Mouse (Mus musculus) erythroblast, embryonic 14.5 days (primary cell): ENCODE data around the gene Vwa3a. TPM values are rescaled to one million over a fixed set of nuclear protein-coding genes. Genes with fewer than 3 reads are reported as not detected.

Experiments used
- H3K27me3 ChIP-seq: 2 replicates; pipeline ENCODE4 v1.6.1; 2012; ENCODE audit warnings: inconsistent platforms; ENCODE audit not compliant: control insufficient read depth
- H3K36me3 ChIP-seq: 2 replicates; pipeline ENCODE4 v1.6.1; 2012; ENCODE audit warnings: mild to moderate bottlenecking, inconsistent platforms; ENCODE audit not compliant: control insufficient read depth
- H3K4me1 ChIP-seq: 2 replicates; pipeline ENCODE4 v1.6.1; 2012; ENCODE audit warnings: inconsistent platforms; ENCODE audit not compliant: control insufficient read depth
- H3K4me3 ChIP-seq: replicated peaks from 2 replicates; pipeline ENCODE3; 2012; ENCODE audit warnings: moderate library complexity, mild to moderate bottlenecking, inconsistent platforms
- H3K9me3 ChIP-seq: 2 replicates; pipeline ENCODE4 v1.6.1; 2012; ENCODE audit warnings: low read length, inconsistent platforms, mixed read lengths; ENCODE audit not compliant: control insufficient read depth
- GATA1 ChIP-seq: IDR thresholded peaks from 2 replicates; pipeline ENCODE4 v1.6.1; 2012; ENCODE audit warnings: low read length, inconsistent platforms, mixed read lengths
- TAL1 ChIP-seq: IDR thresholded peaks from 3 replicates; pipeline ENCODE4 v1.6.1; 2012; ENCODE audit warnings: low read length, inconsistent platforms, mixed read lengths
- polyA plus RNA-seq: library from polyadenylated mRNA; stranded (reverse); fragments of >175 nt; gene quantifications from 2 replicates; pipeline ENCODE4 v1.2.3, GENCODE M21; 2012

Vwa3a gene
- polyA plus RNA-seq, 1 experiment: 0.02 TPM

DNA sequence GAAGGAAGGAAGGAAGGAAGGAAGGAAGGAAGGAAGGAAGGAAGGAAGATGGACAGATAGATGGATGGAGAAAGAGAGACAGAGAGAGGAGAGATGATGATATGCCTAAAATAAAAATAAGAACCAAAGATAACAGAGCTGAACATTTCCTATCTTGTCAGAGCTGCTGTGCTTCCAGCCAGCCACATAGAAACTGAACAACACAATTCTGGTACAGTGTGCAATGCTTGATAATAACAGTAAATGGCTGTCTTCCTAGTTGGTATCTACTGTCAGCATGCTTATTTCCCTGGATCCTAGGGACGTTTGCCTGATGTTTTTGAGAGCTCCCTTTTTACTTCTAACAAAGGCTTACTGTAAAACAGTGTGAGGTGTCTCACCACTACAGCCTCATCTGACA lies 32.3 kb downstream of the Vwa3a start:
- no peaks in the 10 kb centered on the region for H3K4me1 ChIP-seq
- TF ChIP-seq GATA1 (no peak), TAL1 (no peak)
- no peak overlapping the region for H3K4me3 ChIP-seq
- no peaks in the 10 kb centered on the region for H3K9me3 ChIP-seq
- no peaks in the 10 kb centered on the region; the same call in 1 of the 2 replicates for H3K27me3 ChIP-seq
- H3K36me3 ChIP-seq: no peaks in the 10 kb centered on the region

DNA sequence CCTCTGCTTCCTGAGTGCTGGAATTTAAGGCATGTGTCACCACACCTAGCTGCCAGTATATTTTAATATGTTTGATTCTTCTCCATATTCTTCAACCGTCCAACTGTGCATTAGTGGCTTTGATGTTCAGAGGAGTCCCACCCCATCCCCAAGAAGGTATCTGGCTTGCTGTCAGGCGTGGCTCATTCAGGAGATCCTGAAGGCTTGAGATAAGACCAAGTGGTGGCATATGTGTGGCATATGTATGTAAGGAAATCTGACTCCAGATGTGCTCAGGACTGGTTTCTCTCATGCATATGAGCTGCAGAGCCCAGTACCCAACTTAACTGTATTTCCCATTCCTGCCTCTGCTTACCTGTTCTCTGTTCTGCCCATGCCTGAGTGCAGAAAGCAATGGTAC lies 38.9 kb downstream of the Vwa3a start:
- TF ChIP-seq TAL1 (no peak), GATA1 (no peak)
- peaks cover 10% of the 10 kb centered on the region for H3K4me1 ChIP-seq
- H3K36me3 ChIP-seq: no peaks in the 10 kb centered on the region
- H3K27me3 ChIP-seq: peaks cover 5% of the 10 kb centered on the region; the same call in 1 of the 2 replicates
- H3K4me3 ChIP-seq: no peak overlapping the region
- no peaks in the 10 kb centered on the region for H3K9me3 ChIP-seq

DNA sequence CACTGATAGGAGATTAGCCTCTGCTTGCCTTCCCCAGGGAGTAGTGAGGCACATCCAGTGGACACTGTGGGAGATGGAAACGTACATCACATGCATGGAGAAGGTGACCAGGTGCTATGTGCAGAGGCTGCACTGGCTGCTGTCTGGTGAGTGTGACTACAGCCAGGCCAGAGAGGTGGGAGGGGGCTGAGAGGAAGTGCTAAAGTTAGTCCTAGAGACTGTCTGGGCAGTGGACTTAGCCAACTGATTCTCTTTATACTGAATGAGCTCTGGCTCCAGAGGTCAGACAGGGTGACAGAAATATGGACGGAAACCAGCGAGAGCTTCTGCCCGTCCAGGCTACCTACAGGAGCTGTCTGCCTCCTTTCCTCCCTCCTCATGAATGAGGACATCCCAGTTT lies 56.4 kb downstream of the Vwa3a start:
- no peaks in the 10 kb centered on the region for H3K27me3 ChIP-seq
- no peak for TF ChIP-seq TAL1
- no peak for TF ChIP-seq GATA1
- H3K36me3 ChIP-seq: no peaks in the 10 kb centered on the region
- H3K9me3 ChIP-seq: no peaks in the 10 kb centered on the region
- no peak overlapping the region for H3K4me3 ChIP-seq
- H3K4me1 ChIP-seq: no peaks in the 10 kb centered on the region

DNA sequence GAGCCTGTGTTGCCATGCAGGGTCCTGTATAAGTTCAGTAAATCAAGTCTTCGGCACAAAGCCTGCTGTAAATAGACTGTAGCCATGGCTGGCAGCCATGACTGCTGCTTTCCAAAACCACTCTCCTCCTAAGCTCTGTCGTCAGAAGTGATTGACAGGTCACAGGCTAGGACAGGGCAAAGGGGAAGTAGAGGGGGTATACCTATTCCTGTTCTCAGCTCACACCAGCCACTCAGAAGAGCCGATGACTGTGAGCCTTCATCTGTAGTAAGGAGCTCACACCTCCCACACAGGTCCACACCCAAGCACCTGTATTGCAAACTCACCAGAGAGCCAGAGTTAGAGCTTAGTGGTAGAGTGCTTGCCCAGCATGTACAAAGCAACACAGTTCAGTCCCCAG lies 57.3 kb downstream of the Vwa3a start:
- no peaks in the 10 kb centered on the region for H3K27me3 ChIP-seq
- no peak for TF ChIP-seq TAL1
- no peak for TF ChIP-seq GATA1
- no peaks in the 10 kb centered on the region for H3K9me3 ChIP-seq
- no peaks in the 10 kb centered on the region for H3K36me3 ChIP-seq
- no peak overlapping the region for H3K4me3 ChIP-seq
- no peaks in the 10 kb centered on the region for H3K4me1 ChIP-seq

DNA sequence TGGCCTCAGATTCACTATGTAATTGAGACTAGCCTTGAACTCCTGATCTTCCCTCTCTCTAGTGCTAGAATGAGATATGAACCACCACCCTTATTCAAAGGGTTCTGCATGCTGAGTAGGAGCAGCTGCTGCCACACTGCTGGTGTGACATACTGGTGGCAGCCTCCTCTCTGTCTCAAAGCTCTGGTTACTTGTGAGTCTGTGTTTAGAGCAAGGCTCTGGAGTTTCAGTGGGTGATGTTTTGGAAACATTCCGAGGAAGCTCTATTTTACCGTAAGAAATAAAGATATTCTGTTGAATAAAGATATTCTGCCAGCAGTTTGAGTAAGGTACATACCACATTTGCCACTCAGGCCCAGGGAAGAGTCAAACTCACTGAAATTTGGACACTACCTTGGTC lies 64.2 kb downstream of the Vwa3a start:
- TF ChIP-seq GATA1: no peak
- no peak for TF ChIP-seq TAL1
- Histone ChIP-seq H3K27me3 (no peaks in the 10 kb centered on the region), H3K9me3 (no peaks in the 10 kb centered on the region), H3K4me3 (no peak overlapping the region), H3K36me3 (no peaks in the 10 kb centered on the region), H3K4me1 (no peaks in the 10 kb centered on the region)

DNA sequence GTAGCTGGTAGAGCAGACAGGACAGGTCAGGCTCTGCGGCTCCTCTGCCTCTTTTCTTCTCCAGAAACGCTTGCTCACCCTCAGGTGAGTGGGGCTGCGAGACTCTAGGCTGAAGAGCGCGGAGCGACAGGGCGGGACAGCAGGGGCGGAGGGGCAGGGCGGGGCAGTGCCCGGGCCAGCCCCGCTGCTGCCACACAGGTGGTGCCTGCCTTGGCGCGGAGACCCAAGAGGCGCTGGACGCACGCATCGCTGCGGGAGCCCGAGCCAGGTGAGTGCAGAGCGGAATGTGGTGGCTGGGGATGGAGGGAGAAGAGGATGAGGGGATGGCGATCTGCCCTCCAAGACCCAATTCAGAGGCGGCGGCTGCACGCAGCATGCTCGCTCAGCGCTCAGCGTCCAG lies 70.6 kb downstream of the Vwa3a start:
- peaks cover 12% of the 10 kb centered on the region for H3K4me1 ChIP-seq
- H3K9me3 ChIP-seq: no peaks in the 10 kb centered on the region
- no peaks in the 10 kb centered on the region for H3K36me3 ChIP-seq
- TF ChIP-seq GATA1: no peak
- no peak for TF ChIP-seq TAL1
- no peak overlapping the region for H3K4me3 ChIP-seq
- peaks cover 13% of the 10 kb centered on the region for H3K27me3 ChIP-seq

DNA sequence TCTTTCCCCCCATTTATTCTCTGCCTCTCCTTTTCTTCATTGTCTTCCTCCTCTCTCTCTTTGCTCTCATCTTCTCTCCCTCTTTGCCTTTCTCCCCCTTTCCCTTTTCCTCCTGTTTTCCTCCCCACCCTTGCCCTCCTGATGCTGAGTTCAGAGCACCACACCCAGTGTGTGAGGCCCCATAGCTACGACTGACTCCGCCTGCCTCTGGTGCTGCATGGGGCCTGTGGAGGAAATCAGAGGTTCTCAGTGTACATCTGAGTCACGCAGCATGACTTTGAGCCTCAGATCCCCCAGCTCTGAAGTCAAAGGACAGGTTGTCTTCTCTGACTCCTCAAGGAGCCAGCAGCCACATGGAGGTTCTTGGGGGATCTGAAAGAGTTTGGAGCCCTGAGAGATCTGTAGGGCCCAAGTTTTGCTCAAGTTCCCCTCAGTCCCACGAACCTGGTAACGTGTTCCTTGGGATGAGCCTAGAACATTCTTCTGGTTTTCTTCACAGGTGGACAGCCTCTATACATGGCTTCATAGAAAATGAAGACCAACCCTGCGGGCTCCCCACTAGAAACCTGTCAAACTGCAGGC lies 72.8 kb downstream of the Vwa3a start, which contains the start of gene Gm5737:
Gene Gm5737, plus strand, starts transcription at position 532 of the 582 bp plus-strand sequence.
- TF ChIP-seq TAL1 (no peak), GATA1 (no peak)
- Histone ChIP-seq H3K27me3 (peaks cover 13% of the 10 kb centered on the region), H3K4me1 (peaks cover 12% of the 10 kb centered on the region), H3K36me3 (no peaks in the 10 kb centered on the region), H3K9me3 (no peaks in the 10 kb centered on the region), H3K4me3 (no peak within 1 kb of the TSS)

DNA sequence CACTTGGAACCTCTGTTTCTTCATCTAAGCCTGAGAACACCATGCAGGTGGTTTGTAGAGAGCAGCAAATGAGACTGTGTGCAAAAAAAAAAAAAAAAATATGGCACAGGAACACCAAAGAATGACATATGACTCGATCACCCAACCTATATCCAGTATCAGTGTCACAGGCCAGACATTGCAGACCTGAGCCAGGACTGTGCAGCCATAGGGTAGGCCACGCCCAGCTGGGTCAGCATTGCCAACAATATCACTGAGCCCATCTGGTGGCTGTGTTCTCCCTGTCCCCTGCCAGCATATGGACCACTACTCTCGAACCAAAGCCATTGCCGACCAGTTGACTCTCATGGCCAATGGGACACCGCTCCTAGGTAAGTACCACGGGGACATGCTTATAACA lies 78.4 kb downstream of the Vwa3a start:
- Histone ChIP-seq H3K27me3 (no peaks in the 10 kb centered on the region), H3K9me3 (no peaks in the 10 kb centered on the region), H3K36me3 (no peaks in the 10 kb centered on the region), H3K4me3 (no peak overlapping the region), H3K4me1 (peaks cover 5% of the 10 kb centered on the region; the same call in 1 of the 2 replicates)
- TF ChIP-seq TAL1: no peak
- TF ChIP-seq GATA1: no peak

DNA sequence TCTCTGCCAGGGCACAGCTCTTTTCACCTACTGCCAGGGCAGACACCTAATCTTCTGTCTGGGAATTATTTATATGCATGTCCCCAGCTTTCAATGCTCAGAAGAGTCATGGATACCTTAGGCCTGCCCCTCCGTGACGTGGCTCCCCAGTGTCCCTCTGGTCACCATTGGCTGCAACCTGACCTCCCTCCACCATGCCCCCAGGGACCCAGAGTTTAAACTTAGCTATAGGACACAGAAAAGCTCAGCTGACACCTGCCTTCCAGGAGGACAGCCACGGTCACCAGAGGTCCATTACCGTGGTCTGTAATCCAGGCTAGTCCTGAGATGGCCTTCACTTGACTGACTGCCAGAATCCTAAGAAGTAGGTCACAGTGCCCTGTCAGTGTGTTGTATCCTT lies 80.3 kb downstream of the Vwa3a start:
- Histone ChIP-seq H3K9me3 (no peaks in the 10 kb centered on the region), H3K36me3 (no peaks in the 10 kb centered on the region), H3K4me3 (no peak overlapping the region), H3K27me3 (no peaks in the 10 kb centered on the region), H3K4me1 (peaks cover 5% of the 10 kb centered on the region; the same call in 1 of the 2 replicates)
- TF ChIP-seq GATA1 (no peak), TAL1 (no peak)

DNA sequence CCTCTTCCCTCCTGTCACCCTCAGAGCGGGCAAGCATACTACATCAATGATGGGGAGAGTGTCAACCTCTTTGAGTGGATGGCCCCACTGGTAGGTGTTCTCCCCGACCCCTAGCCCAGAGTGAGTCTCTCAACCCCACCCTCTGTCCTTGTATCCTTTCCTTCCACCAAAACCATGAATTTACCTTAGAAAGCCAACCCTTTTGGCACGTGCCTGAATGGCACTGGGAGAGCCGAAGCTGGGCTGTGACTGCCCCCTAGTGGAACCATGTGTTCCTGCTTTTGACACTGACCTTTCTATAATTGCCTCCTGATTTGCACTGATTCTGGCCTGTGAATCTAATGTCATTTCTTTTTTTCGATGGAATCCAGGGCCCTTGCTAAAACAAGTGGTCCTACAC lies 84.1 kb downstream of the Vwa3a start:
- Histone ChIP-seq H3K4me3 (no peak overlapping the region), H3K4me1 (no peaks in the 10 kb centered on the region), H3K36me3 (no peaks in the 10 kb centered on the region), H3K9me3 (no peaks in the 10 kb centered on the region), H3K27me3 (peaks cover 8% of the 10 kb centered on the region)
- TF ChIP-seq TAL1 (no peak), GATA1 (no peak)
